Mouse (Mus musculus) cortical plate, adult 2 months (tissue): Measurements from ENCODE around the gene Edil3.

Experiments used
- CTCF ChIP-seq: fragments of 200-500 bp; IDR thresholded peaks from 2 replicates; pipeline ENCODE4 v1.5.1; 2011; ENCODE audit warnings: mild to moderate bottlenecking, control low read depth, low read length; ENCODE audit not compliant: insufficient read depth; ENCODE audit errors: extremely low read depth
- POLR2A ChIP-seq: fragments of 200-500 bp; IDR thresholded peaks from 2 replicates; pipeline ENCODE4 v1.6.1; 2011; ENCODE audit warnings: mild to moderate bottlenecking, low read length, control low read depth; ENCODE audit not compliant: insufficient read depth; ENCODE audit errors: extremely low read depth

- no peak for TF ChIP-seq POLR2A
- TF ChIP-seq CTCF, result no peak
Observed at GRCm38 (mm10) chr13:88907405-88907804, 86.1 kb downstream of the Edil3 start.
